Mouse (Mus musculus): ENCODE measurements around the gene Slc39a3.
"Not testable (repeated sequence)": the region's sequence is repeated elsewhere in the genome, so short reads cannot be mapped to it uniquely, and the experiment has no call there.

Slc39a3 gene

DNA sequence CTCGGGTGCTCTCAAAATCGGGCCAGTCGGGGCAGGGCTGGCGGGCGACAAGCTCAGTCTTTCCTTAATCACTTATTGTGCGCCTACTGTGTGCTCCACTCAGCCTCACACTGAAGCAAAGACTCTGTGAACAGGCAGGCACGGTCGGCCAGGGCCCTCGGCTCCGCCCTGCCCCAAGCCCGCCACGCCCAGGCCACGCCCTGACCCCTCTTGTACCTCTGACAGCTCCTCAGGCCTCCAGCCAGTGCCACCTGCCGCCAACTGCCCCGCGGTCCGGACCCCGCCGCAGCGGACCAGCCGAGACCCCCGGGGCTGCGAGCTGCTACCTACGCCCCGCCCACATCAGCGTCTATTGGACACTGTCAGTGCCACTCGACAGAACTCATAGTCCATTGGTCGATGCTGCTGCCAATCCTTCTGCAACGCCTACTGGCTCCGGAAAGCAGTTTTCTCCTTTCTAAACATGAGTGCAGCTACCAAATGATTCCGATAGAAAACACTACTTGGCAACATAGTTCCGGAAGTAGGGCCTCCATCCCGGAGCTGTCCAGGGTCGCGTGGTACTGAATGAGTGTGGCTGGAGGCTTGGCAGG, at the start of gene Slc39a3:
Slc39a3 (minus strand) TSS at position 439 of the 593 bp plus-strand sequence.
- CTCF ChIA-PET, result no interaction called here

DNA sequence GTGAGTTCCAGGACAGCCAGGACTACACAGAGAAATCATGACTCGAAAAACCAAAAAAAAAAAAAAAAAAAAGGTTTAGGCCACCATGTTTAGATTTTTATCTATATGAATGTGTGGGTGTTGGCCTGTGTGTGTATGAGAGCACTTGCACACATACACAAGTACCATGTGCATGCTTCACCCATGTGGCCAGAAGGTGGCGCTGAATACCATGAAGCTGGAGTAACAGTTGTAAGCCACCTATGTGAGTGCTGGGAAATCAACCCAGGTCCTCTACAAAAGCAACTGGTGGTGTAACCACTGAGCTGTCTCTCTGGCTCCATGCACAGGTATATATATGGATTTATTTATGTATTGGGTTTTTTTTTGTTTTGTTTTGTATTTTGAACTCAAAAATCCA, 49.8 kb upstream of the Slc39a3 start:
- CTCF ChIA-PET, result no interaction called here

DNA sequence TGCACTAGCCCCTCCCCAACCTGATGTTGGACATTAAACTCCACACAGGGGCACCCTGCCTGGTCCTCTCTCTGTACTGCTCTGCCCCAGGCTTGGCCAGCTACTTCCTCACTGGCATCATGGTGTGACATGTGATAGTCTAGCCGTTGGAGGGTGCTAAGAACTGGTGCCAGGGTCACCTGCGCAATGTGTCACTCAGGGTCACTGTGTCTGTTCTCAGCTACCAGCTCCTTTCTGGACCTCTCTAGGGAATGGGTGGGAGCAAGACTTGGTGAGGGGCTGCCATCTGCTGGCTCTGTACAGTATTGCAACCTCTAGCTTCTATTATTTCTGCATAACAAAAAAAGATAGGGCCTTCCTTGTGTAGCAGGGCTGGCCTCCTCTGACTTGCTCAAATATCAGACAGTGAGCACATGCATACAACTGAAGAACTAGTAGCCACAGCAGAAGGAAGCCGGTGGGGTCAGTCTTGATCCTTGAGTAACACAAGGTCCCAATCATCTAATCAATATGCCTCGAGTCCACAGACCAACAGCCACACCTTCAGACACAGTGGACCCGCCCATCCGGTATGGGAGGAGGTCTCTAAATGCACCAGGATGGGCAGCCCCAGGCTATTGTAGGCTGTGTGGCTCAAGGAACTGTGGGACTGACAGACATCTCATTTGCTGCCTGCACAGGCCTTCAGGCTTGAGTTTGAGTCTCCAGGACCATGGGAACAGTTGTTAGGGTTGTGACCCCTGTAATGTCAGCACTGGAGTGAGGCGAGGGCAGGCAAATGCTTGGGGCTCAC, 45.1 kb upstream of the Slc39a3 start:
- CTCF ChIA-PET, result interaction anchor here (0.5 to 1.1 kb wide), 6 partner anchors 10 to 1297 kb away, joined by 3 to 8 read pairs (median 4); partner anchors contain the start of gene Diras1

DNA sequence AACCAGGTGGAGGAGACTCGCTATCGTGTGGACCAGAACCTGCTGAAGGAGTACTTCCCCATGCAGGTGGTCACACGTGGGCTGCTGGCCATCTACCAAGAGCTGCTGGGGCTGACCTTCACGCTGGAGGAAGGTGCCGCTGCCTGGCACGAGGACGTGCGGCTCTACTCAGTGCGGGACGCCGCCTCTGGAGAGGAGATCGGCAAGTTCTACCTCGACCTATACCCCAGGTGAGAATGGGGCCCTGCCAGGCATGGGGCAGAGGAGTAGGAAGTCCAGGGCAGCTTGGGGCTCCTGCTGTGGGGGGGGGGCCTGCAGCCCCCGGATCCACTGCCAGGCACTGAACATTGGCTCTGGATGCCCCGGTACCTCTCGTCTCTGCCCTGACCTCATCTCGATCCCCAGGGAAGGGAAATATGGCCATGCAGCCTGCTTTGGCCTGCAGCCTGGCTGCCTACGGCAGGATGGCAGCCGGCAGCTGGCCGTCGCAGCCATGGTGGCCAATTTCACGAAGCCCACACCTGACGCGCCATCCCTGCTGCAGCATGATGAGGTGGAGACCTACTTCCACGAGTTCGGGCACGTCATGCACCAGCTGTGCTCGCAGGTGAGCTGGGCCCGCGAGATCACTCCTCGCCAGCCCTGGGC, 42.9 kb upstream of the Slc39a3 start:
- CTCF ChIA-PET, result no interaction called here

DNA sequence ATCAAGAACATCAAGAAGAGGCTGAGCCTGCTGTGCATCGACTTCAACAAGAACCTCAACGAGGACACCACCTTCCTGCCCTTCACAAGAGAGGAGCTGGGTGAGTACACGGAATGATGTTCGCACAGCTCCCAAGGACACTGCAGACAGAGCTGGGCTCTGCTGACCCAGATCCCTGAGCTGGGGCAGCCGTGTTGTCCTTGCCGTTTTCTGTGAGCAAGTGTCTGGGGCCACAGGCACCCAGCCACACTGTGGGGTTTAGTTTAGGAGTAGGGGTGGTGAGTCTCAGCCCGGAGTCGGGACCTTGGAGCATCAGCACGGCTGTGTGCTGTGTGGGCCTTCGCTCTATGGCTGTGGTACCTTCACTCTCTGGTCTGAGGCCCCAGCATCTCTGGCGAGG, 40.7 kb upstream of the Slc39a3 start:
- CTCF ChIA-PET, result no interaction called here

DNA sequence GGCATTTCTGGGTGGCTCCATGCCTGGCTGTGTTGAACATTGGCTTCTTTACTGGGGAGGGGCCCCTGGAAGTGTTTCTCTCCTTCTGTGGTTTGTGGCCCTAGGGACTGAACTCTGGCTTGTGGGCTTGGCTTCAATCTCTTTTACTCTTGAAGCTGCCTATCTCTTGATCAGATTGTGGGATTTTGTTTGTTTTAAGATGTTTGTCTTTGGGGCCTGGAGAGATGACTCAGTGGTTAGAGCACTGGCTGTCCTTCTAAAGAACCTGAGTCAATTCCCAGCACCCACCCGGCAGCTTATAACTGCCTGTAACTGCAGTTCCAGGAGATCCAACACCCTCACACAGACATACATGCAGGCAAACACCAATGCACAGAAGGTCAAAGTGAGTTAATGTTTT, 39.1 kb upstream of the Slc39a3 start:
- CTCF ChIA-PET, result interaction anchor here (0.5 kb wide), 1 partner anchor 314 kb away, joined by 6 read pairs; no protein-coding TSS in a partner anchor

DNA sequence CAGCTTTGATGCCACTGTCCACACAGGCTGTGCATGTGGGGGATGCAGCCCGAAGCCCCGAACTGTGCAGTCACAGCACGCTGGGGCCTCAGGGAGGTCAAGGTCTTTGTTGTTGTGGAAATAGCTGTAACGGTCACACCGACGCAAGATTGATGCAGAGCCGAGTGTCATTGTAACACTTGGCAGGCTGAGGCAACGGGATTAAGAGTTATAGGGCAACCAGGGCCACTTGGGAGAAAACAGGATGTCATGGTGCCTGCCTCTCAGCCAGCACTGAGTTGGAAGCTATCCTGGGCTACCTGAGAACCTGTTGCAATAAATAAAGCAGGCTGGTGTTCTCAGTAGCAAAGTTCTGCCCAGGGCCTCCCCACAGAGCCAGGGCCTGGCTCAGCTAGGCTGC, 38.5 kb upstream of the Slc39a3 start:
- CTCF ChIA-PET, result interaction anchor here (0.5 kb wide), 1 partner anchor 313 kb away, joined by 6 read pairs; no protein-coding TSS in a partner anchor

DNA sequence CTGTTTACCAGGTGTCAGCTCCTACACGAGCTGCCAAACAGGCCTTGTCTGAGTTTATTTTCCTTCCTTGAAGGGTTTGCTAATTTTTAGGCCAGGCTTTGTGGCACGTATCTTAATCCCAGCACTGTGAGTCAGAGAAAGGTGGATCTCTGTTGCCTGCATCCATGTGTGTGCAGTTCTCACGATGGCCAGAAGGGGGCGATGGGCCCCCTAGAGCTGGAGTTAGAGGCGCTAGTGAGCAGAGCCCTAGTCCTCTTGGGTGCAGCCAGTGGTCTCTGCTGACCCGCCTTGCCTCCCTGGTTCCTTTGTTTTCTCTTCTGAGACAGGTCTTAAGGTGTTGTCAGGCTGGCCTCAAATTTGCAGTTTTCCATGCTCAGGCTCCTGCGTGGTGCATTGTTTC, 36.2 kb upstream of the Slc39a3 start:
- CTCF ChIA-PET, result no interaction called here

DNA sequence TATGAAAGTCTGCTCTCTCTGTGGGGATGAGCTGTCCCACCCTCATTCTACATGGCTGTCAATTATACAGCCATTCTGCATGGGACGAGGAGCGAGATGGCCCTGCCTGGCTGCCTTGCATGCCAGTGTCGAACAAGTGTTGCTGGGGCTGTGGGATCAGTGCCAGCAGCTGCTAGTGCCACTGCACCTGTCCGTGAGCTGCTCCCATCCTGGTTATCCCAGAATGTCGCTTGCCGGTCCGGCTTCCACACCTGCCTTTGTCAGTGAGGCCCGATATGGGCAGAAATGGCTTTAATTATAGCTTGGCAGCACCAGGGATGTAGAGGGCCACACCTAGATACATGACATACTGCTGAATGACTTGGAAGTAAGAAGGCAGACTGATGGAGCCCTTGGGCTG, 35.1 kb upstream of the Slc39a3 start:
- CTCF ChIA-PET, result interaction anchor here (1.1 to 1.2 kb wide), 2 partner anchors 10 to 11 kb away, joined by 3 read pairs; no protein-coding TSS in a partner anchor

DNA sequence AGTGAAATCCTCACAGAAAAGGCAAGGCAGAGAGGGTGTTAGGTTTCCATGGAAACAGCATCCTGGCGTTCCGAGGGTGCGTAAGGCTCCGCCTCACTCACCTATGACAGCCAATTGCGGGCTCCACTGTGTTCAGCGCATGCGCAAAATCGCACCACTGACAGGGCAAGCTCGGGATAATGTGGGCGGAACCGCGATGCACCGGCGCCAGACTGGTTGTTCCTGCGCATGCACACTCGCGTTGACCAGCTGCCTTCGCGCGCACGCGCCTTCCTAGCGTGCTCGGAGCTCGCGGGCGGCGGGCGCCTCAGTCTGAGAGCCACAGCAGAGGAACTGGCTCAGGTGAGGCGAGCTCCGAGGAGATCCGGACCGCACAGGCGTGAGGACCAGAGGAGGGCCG, 32.6 kb upstream of the Slc39a3 start, which contains the start of gene Thop1:
Thop1 (plus strand) TSS at position 200 of the 400 bp plus-strand sequence.
- CTCF ChIA-PET, result no interaction called here

DNA sequence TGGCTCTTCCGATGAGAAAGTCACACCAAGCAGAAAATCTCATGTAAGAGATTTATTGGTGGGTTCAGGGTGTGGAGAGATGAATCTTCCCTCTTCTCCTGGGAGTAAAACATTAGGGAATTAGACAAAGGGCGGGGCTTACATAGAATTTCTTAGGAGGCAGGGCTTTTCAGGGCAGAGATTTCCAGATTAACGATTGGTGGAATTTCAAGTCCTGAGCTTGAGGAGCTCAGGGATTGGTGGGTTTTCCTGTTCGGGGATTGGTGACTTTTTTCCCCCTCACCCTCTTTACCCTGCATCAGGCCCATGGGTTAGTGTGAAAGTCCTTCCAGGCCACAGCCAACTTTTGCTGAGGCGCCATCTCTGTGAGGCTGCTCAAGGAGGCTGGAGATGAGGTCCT, 31.5 kb upstream of the Slc39a3 start:
- CTCF ChIA-PET, result interaction anchor here (0.6 kb wide), 1 partner anchor 71 kb away, joined by 4 read pairs; no protein-coding TSS in a partner anchor

DNA sequence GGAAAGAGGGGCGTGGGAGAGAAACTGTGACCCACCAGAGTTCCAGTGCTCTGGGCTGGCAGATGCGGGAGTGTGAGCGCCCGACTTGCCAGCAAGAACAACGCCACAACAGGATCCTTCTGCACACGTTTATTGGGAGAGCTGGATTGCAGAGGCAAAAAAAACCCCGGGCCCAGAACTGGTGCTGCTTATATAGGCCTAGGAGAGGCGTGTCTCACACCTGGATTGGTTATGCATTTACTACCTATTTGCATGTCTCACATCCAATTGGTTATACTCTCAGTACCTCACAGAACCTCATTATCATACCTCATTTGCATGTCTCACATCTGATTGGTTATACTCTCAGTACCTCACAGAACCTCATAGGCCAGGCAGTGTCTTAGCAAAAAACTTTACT, 27.3 kb upstream of the Slc39a3 start:
- CTCF ChIA-PET, result not testable (repeated sequence)

DNA sequence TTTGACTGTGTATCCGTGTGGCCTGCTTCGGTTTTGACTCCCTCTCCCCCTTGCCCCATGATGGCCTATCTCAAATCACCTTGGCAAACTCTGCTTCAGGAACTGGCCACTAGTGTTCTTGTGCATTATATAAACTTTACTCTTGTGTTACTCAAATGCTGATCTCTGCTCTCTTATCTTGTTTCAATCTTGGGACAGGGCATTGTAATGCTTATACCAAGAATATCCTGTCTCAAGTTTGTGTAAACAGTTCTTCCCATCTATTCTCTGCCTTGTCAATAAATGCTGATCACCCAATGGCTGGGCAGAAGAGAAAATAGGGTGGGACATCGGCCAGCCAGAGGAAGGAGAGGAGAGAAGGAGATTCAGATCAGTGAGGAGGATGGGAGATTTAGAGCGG, 25.5 kb upstream of the Slc39a3 start:
- CTCF ChIA-PET, result no interaction called here

DNA sequence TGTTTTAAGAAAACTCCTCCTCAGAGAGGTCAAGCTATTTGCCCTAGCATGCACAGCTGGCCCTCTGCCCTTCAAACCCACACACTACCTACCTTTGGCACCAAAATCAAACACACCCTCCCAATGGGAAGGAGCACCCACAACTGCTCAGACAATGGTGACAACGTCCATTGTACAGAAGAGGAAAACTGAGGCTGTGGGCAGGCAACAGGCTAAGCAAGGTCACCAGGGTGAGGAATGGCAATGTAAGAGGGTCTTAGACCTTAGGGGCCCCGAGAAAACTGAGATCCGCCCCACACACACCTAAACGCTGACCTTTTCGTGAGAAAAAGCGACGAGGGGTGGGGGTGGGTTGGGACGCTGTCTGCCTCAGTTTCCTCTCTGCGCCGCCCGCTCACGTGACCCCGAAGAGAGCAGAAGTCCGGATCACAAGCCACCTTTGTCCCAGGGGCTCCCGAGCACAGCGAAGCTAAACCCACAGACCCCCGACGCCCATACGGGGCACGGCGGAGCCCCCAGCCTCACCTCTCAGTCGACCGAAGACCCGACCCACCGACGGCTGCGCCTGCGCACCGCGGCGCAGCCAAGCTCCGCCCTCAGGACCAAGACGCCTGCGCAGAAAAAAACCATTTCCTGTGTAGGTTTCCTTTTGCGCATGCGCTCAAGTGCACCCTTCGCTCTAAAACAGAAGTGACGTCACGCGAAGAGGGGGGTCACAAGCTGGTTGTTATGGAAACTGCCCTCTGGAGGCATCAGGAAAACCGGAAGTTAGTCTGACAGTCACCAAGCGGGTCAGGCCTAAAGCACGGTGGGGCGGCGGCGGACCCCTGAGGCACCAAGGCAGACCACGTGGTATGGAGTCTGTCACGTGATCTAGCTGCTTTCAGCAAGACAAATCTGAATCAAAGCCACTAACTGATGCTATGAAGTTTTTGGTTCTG, 22.6 kb upstream of the Slc39a3 start, which contains the start of gene Sgta:
Sgta (minus strand) TSS at position 579 of the 941 bp plus-strand sequence.
- CTCF ChIA-PET, result interaction anchor here (0.5 to 0.6 kb wide), 2 partner anchors 28 to 135 kb away, joined by 3 to 7 read pairs; no protein-coding TSS in a partner anchor

DNA sequence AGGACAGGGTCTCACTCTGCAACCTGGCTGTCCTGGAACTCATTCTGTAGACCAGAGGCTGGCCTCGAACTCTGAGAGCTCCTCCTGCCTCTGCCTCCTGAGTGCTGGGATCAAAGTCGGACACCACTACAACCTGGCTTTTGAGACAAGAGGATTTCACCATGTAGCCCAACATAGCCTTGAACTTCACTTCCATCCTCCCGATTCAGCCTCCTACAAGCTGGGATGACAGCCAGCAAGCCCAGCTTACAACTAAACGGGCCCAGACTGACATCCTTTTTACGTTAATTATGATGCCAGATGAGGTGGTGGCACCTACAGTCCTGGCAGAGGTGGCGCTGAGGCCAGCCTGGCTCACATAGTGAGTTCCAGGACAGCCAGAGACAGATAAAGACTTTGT, 21.7 kb upstream of the Slc39a3 start:
- CTCF ChIA-PET, result interaction anchor here (0.6 kb wide), 1 partner anchor 136 kb away, joined by 3 read pairs; no protein-coding TSS in a partner anchor

DNA sequence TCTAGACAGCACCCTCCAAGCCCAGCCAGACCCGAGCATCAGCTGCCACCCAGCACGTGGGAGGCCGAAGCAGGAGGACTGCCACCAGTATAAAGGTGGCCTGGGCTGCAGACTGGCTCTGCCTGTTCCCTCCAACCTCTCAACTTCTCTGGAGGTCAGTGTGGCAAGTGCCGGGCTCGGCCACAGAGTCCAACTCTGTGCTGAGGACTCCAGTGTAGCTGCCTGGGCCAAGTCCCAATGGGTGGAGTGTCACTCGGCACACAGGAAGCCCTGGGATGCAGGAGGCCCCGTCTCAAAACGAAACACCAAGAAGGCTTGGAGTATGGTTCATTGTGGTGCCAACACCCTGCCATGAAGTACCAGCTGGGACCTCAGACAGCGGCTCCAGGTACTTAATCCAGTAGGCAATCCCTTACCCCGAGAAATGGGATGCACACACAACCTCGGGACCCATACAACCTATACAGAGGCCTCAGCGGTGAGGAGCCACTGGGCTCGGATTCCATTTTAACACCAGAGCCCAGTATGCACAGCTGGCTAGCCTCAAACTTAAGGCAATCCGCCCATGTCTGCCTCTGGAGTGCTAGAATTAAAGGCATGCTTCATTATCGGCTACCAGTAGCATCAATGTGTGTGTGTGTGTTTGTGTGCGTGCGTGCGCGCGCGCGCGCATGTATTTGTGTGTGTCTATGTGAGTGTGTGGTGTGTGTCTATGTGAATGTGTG, 20.3 kb upstream of the Slc39a3 start:
- CTCF ChIA-PET, result no interaction called here

DNA sequence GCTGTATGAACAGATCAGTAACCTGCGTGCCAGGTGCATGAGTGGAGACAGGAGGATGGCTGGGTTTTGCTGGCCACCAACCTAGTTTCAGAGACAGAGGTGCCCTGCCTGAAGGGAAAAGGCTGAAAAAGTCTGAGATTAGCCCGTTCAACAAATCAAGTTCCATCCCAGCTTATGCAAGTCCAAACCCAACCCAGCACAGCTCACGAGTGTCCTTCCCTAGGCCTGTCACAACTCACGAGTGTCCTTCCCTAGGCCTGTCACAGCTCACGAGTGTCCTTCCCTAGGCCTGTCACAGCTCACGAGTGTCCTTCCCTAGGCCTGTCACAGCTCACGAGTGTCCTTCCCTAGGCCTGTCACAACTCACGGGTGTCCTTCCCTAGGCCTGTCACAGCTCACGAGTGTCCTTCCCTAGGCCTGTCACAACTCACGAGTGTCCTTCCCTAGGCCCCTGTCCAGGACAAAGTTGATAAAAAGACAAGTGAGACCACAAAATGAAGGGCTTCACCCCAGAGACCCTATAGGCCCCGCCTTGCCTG, 18.6 kb upstream of the Slc39a3 start:
- CTCF ChIA-PET, result interaction anchor here (0.6 to 1.0 kb wide), 2 partner anchors 15 to 151 kb away, joined by 3 to 4 read pairs; no protein-coding TSS in a partner anchor

DNA sequence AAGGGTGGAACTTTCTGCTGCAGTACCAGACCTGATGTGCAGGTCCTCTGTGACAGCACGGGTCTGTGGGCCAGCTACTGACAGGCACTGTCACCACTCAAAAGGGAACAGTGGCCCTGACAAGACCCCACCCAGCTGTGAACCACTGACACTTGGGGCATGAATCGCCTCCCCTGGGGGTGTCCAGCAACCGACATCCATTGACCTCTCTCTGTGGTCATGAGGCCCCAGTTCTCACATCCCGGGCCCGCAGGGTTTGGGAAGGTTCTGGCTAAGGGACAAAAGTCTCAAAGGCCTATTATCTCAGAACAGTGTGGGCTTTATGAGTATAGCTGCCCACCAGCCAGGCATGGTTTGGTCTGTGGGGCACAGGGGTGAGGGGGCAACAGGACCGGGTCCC, 17.9 kb upstream of the Slc39a3 start:
- CTCF ChIA-PET, result interaction anchor here (0.6 to 1.0 kb wide), 2 partner anchors 10 to 16 kb away, joined by 3 to 4 read pairs; no protein-coding TSS in a partner anchor

DNA sequence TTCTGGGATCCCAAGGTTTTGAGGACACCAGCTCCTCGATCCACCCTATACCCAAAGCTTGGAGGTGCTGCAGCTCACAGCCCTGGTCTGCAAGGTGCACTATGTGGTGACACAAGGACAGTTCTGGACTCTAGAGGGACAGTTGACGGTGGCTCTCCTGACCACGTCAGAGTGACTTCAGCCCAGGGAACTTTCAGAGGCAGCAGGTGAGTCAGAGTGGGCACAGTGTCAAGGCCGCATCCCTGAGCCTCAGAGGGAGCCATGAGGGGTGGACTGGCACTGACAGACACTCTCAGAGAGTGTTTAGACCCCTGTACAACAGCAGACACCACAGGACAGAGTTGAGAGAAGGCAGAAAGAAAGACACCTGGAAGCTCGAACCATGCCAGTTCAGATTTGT, 15.4 kb upstream of the Slc39a3 start:
- CTCF ChIA-PET, result no interaction called here

DNA sequence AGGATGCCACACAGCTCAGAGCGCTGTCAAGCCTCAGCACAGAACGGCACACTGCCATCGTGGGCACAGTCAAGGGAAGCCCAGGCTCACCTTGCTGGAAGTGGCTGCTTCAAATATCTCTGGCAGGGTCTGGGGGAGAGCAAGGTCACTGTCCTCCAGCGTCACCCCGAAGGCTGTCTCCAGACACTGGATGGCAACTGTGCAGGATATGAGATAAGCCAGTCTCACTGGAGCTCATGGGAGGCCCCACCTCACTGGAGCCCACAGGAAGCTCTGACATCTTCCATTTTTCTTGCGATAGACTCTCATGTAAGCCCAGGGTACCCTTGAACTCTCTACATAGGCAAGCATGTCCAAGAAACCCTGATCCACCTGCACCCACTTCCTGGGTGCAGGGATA, 13.9 kb upstream of the Slc39a3 start:
- CTCF ChIA-PET, result no interaction called here
